Mouse (Mus musculus): Measurements from ENCODE around the gene Slc51b. TPM values are rescaled to one million over a fixed set of nuclear protein-coding genes. Genes with fewer than 3 reads are reported as not detected.

Gene Slc51b
- polyA plus RNA-seq, 1 experiment from 2014 or later = not detected

DNA sequence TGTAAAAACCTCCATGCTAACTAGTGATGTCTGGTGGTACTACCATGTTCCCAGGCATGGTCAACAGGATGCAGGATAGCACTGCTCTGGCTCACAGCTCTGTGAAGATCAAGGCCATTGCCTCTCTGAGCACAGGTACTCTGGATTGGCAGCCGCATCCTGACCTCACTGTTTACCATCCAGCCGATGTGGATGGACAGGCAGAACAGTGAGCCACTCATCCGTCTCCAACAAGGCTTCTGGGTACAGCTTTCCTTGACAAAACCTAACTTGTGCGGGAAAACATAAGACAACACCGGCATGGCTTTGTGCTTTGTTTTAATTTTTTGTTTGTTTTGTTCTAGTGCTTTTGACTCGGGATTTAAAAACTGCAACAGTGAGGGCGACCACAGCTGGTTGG lies 57.0 kb downstream of the Slc51b start:
- Histone ChIP-seq H3K9ac (no peak overlapping the region), H3K27me3 (replicated peaks) (no peaks in the 10 kb centered on the region), H3K4me3 (no peak overlapping the region), H3K9me3 (no peaks in the 10 kb centered on the region), H3K4me2 (no peak overlapping the region), H3K4me1 (peaks cover 15% of the 10 kb centered on the region), H3K36me3 (peaks cover 40% of the 10 kb centered on the region), H3K27ac (replicated peaks) (no peak overlapping the region)
- WGBS = 86% methylated on average over 7 of the region's 7 CpGs
- ATAC-seq (ENCODE audit: extremely low read depth, insufficient number of reproducible peaks, low FRiP score, low TSS enrichment) = no peak

DNA sequence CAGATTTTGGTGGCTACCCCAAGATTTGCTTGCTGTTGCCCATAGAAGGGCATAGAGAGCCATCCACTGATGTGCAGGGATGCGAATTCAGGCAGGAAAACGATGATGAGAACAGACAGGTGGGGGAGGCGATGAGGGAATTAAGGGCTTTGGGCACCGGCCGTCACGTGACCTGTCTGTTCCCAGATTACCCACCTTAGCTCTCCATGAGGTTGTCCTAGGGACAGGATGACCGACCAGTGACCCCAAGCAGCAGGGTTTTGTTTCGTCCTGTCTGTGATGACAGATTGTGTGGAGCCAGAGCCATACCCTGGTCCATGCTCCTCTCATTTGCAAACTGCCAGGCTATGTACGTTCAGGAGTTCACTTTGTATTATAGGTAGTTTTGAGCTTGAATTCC lies 59.1 kb downstream of the Slc51b start:
- Histone ChIP-seq H3K4me3 (no peak overlapping the region), H3K36me3 (peaks cover 57% of the 10 kb centered on the region), H3K27me3 (replicated peaks) (no peaks in the 10 kb centered on the region), H3K27ac (replicated peaks) (0 out of 2 replicates have a peak overlapping the region, but pooled peaks have one; percentile 20), H3K9me3 (no peaks in the 10 kb centered on the region), H3K4me1 (peaks cover 24% of the 10 kb centered on the region), H3K9ac (no peak overlapping the region), H3K4me2 (peak overlapping the region; percentile 10; the same call in 1 of the 2 replicates)
- no peak for ATAC-seq (ENCODE audit: extremely low read depth, insufficient number of reproducible peaks, low FRiP score, low TSS enrichment)
- WGBS = 43% methylated on average over 9 of the region's 9 CpGs

Other genes starting within 250 kb of the Slc51b start
- 4.5 and 5.1 TPM in 2 replicates for gene Parp16, start 227.6 kb downstream of the Slc51b start, polyA plus RNA-seq (2015; fragmentation: Nextera tagmentation; extraction: Ambion mirVana)
- 0.04 TPM in 1 of 2 replicates, not detected in the other for gene Cilp, start 157.8 kb downstream of the Slc51b start, polyA plus RNA-seq (2015; fragmentation: Nextera tagmentation; extraction: Ambion mirVana)
- gene Clpx, start 128.7 kb downstream of the Slc51b start, polyA plus RNA-seq (2015; fragmentation: Nextera tagmentation; extraction: Ambion mirVana) = 40.4 and 41.3 TPM in 2 replicates
- 5.3 and 5.9 TPM in 2 replicates for gene Pdcd7, start 76.9 kb downstream of the Slc51b start, polyA plus RNA-seq (2015; fragmentation: Nextera tagmentation; extraction: Ambion mirVana)
- 0.34 TPM in 1 of 2 replicates, not detected in the other for gene Ubap1l, start 61.9 kb downstream of the Slc51b start, polyA plus RNA-seq (2015; fragmentation: Nextera tagmentation; extraction: Ambion mirVana)
- 1.7 and 2.3 TPM in 2 replicates for gene Kbtbd13, start 31.3 kb downstream of the Slc51b start, polyA plus RNA-seq (2015; fragmentation: Nextera tagmentation; extraction: Ambion mirVana)
- 5.0 and 5.2 TPM in 2 replicates for gene Rasl12, start 24.4 kb downstream of the Slc51b start, polyA plus RNA-seq (2015; fragmentation: Nextera tagmentation; extraction: Ambion mirVana)
- 11.8 and 15.9 TPM in 2 replicates for gene Mtfmt, start 12.8 kb upstream of the Slc51b start, polyA plus RNA-seq (2015; fragmentation: Nextera tagmentation; extraction: Ambion mirVana)
- gene Spg21, start 38.0 kb upstream of the Slc51b start, polyA plus RNA-seq (2015; fragmentation: Nextera tagmentation; extraction: Ambion mirVana) = 55.4 and 62.2 TPM in 2 replicates
- gene Ankdd1a, start 97.2 kb upstream of the Slc51b start, polyA plus RNA-seq (2015; fragmentation: Nextera tagmentation; extraction: Ambion mirVana) = not detected in 2 replicates
- gene Plekho2, start 157.1 kb upstream of the Slc51b start, polyA plus RNA-seq (2015; fragmentation: Nextera tagmentation; extraction: Ambion mirVana) = 10.7 and 11.9 TPM in 2 replicates
- 10.3 and 11.8 TPM in 2 replicates for gene Pif1, start 164.2 kb upstream of the Slc51b start, polyA plus RNA-seq (2015; fragmentation: Nextera tagmentation; extraction: Ambion mirVana)
- 106 and 109 TPM in 2 replicates for gene Rbpms2, start 206.7 kb upstream of the Slc51b start, polyA plus RNA-seq (2015; fragmentation: Nextera tagmentation; extraction: Ambion mirVana)
- gene Oaz2, start 245.0 kb upstream of the Slc51b start, polyA plus RNA-seq (2015; fragmentation: Nextera tagmentation; extraction: Ambion mirVana) = 249 and 267 TPM in 2 replicates